Mouse (Mus musculus) lung, adult 18-20 months (tissue): ENCODE results near the gene Adra1b.

ENCODE experiments used
- DNase-seq, 2 experiments: peaks; one replicate each; pipeline ENCODE4 v3.0.0; 2022; ENCODE audit warnings: mixed read lengths in 2 of 2

The Adra1b gene

GRCm38 (mm10) chr11:43901051-43901654 is at the start of gene Adra1b:
Gene Adra1b (minus strand): TSS chr11:43901210.
- DNase-seq = no peak

- no peak for DNase-seq
Observed at GRCm38 (mm10) chr11:43950274-43950673, 49.3 kb upstream of the Adra1b start.

GRCm38 (mm10) chr11:43943781-43944180 is 42.8 kb upstream of the Adra1b start:
- no peak for DNase-seq

- DNase-seq = no peak
Observed at GRCm38 (mm10) chr11:43943167-43943566, 42.2 kb upstream of the Adra1b start.

GRCm38 (mm10) chr11:43940501-43941202 is 39.6 kb upstream of the Adra1b start:
- peak; percentile 7 to 39 for DNase-seq

GRCm38 (mm10) chr11:43936023-43936422 is 35.0 kb upstream of the Adra1b start:
- no peak for DNase-seq

- peak in 1 of 2 experiments; percentile 18 for DNase-seq
Observed at GRCm38 (mm10) chr11:43933480-43933879, 32.5 kb upstream of the Adra1b start.

GRCm38 (mm10) chr11:43933000-43933399 is 32.0 kb upstream of the Adra1b start:
- DNase-seq = no peak

GRCm38 (mm10) chr11:43930191-43930590 is 29.2 kb upstream of the Adra1b start:
- no peak for DNase-seq

GRCm38 (mm10) chr11:43929706-43930105 is 28.7 kb upstream of the Adra1b start:
- DNase-seq = no peak

- DNase-seq = peak; percentile 40 to 43
Observed at GRCm38 (mm10) chr11:43929178-43929577, 28.2 kb upstream of the Adra1b start.

GRCm38 (mm10) chr11:43927133-43927815 is 26.3 kb upstream of the Adra1b start:
- DNase-seq = peak; percentile 19 to 21

- DNase-seq = no peak
Observed at GRCm38 (mm10) chr11:43926163-43926562, 25.2 kb upstream of the Adra1b start.

- DNase-seq = no peak
Observed at GRCm38 (mm10) chr11:43925584-43925983, 24.6 kb upstream of the Adra1b start.

- peak in 1 of 2 experiments; percentile 8 for DNase-seq
Observed at GRCm38 (mm10) chr11:43921701-43922100, 20.7 kb upstream of the Adra1b start.

GRCm38 (mm10) chr11:43919492-43920055 is 18.6 kb upstream of the Adra1b start:
- DNase-seq = no peak

GRCm38 (mm10) chr11:43914552-43915447 is 13.8 kb upstream of the Adra1b start:
- DNase-seq = peak in 1 of 2 experiments; percentile 26

GRCm38 (mm10) chr11:43912136-43912888 is 11.3 kb upstream of the Adra1b start:
- DNase-seq = no peak

GRCm38 (mm10) chr11:43911646-43912045 is 10.6 kb upstream of the Adra1b start:
- DNase-seq = no peak

GRCm38 (mm10) chr11:43903351-43903750 is 2.3 kb upstream of the Adra1b start:
- no peak for DNase-seq

GRCm38 (mm10) chr11:43899696-43900095 is 1.3 kb downstream of the Adra1b start:
- no peak for DNase-seq

- DNase-seq = no peak
Observed at GRCm38 (mm10) chr11:43895323-43895722, 5.7 kb downstream of the Adra1b start.
